Mouse (Mus musculus): Measurements from ENCODE around the gene Gmpr2.

The Gmpr2 gene

GRCm38 (mm10) chr14:55726261-55726660 is 54.5 kb downstream of the Gmpr2 start:
- no peak for DNase-seq

GRCm38 (mm10) chr14:55727889-55728685 is 56.3 kb downstream of the Gmpr2 start:
- DNase-seq, result no peak

Data from thymus, adult 18-20 months (tissue).